Mouse (Mus musculus): ENCODE measurements around the gene Gprc5d. TPM values are rescaled to one million over a fixed set of nuclear protein-coding genes. Genes with fewer than 3 reads are reported as not detected.

The Gprc5d gene
- polyA plus RNA-seq, 1 experiment from 2014 or later: not detected

GRCm38 (mm10) chr6:135149722-135150121 lies 31.6 kb upstream of the Gprc5d start:
- no peaks in the 10 kb centered on the region for H3K36me3 ChIP-seq
- no peaks in the 10 kb centered on the region for H3K9me3 ChIP-seq
- no peaks in the 10 kb centered on the region for H3K27me3 ChIP-seq (ENCODE audit: insufficient read depth, poor library complexity, severe bottlenecking)
- no peak overlapping the region for H3K4me3 ChIP-seq
- no peaks in the 10 kb centered on the region for H3K4me1 ChIP-seq (replicated peaks)
- 78% methylated on average over 4 of the region's 4 CpGs for WGBS
- no peak overlapping the region for H3K27ac ChIP-seq
- no peak for DNase-seq (ENCODE audit: low spot score)

- DNase-seq (ENCODE audit: low spot score): no peak
- 76% methylated on average over 4 of the region's 4 CpGs for WGBS
- H3K27ac ChIP-seq: no peak overlapping the region
Observed at GRCm38 (mm10) chr6:135149175-135149574, 31.1 kb upstream of the Gprc5d start.

GRCm38 (mm10) chr6:135148506-135148905 lies 30.4 kb upstream of the Gprc5d start:
- Histone ChIP-seq H3K4me1 (replicated peaks) (no peaks in the 10 kb centered on the region), H3K27ac (no peak overlapping the region), H3K36me3 (no peaks in the 10 kb centered on the region), H3K4me3 (no peak overlapping the region), H3K9me3 (no peaks in the 10 kb centered on the region), H3K27me3 (ENCODE audit: insufficient read depth, poor library complexity, severe bottlenecking) (no peaks in the 10 kb centered on the region)
- DNase-seq (ENCODE audit: low spot score): peak; percentile 41
- 44% methylated on average over 1 of the region's 1 CpGs for WGBS

More at GRCm38 (mm10) chr6:135149175-135149574, 31.1 kb upstream of the Gprc5d start:
- no peaks in the 10 kb centered on the region for H3K36me3 ChIP-seq
- no peak overlapping the region for H3K4me3 ChIP-seq
- H3K4me1 ChIP-seq (replicated peaks): no peaks in the 10 kb centered on the region
- H3K9me3 ChIP-seq: no peaks in the 10 kb centered on the region
- H3K27me3 ChIP-seq (ENCODE audit: insufficient read depth, poor library complexity, severe bottlenecking): no peaks in the 10 kb centered on the region

GRCm38 (mm10) chr6:135145976-135146375 lies 27.9 kb upstream of the Gprc5d start:
- no peaks in the 10 kb centered on the region for H3K36me3 ChIP-seq
- H3K4me1 ChIP-seq (replicated peaks): peaks cover 3% of the 10 kb centered on the region; the same call in 1 of the 2 replicates
- no peaks in the 10 kb centered on the region for H3K9me3 ChIP-seq
- H3K27me3 ChIP-seq (ENCODE audit: insufficient read depth, poor library complexity, severe bottlenecking): no peaks in the 10 kb centered on the region
- DNase-seq (ENCODE audit: low spot score): no peak
- no peak overlapping the region for H3K27ac ChIP-seq
- H3K4me3 ChIP-seq: no peak overlapping the region
- WGBS: 91% methylated on average over 5 of the region's 5 CpGs

- 11% methylated on average over 3 of the region's 3 CpGs for WGBS
- Histone ChIP-seq H3K36me3 (no peaks in the 10 kb centered on the region), H3K27me3 (ENCODE audit: insufficient read depth, poor library complexity, severe bottlenecking) (no peaks in the 10 kb centered on the region), H3K4me1 (replicated peaks) (peaks cover 3% of the 10 kb centered on the region; the same call in 1 of the 2 replicates), H3K9me3 (no peaks in the 10 kb centered on the region), H3K4me3 (no peak overlapping the region), H3K27ac (no peak overlapping the region)
- DNase-seq (ENCODE audit: low spot score): peak; percentile 27
Observed at GRCm38 (mm10) chr6:135144516-135144915, 26.4 kb upstream of the Gprc5d start.

- no peak for DNase-seq (ENCODE audit: low spot score)
- Histone ChIP-seq H3K27me3 (ENCODE audit: insufficient read depth, poor library complexity, severe bottlenecking) (no peaks in the 10 kb centered on the region), H3K4me1 (replicated peaks) (peaks cover 11% of the 10 kb centered on the region), H3K9me3 (no peaks in the 10 kb centered on the region), H3K4me3 (no peak overlapping the region), H3K36me3 (no peaks in the 10 kb centered on the region), H3K27ac (no peak overlapping the region)
- WGBS: 95% methylated on average over 5 of the region's 5 CpGs
Observed at GRCm38 (mm10) chr6:135143151-135143550, 25.1 kb upstream of the Gprc5d start.

GRCm38 (mm10) chr6:135141451-135142147 lies 23.5 kb upstream of the Gprc5d start:
- WGBS: 80% methylated on average over 16 of the region's 16 CpGs
- H3K9me3 ChIP-seq: no peaks in the 10 kb centered on the region
- DNase-seq (ENCODE audit: low spot score): no peak
- H3K27ac ChIP-seq: peak overlapping the region; percentile 59; the same call in 1 of the 2 replicates
- H3K36me3 ChIP-seq: no peaks in the 10 kb centered on the region
- no peak overlapping the region for H3K4me3 ChIP-seq
- H3K4me1 ChIP-seq (replicated peaks): peaks cover 24% of the 10 kb centered on the region
- no peaks in the 10 kb centered on the region for H3K27me3 ChIP-seq (ENCODE audit: insufficient read depth, poor library complexity, severe bottlenecking)

- Histone ChIP-seq H3K9me3 (no peaks in the 10 kb centered on the region), H3K4me1 (replicated peaks) (peaks cover 31% of the 10 kb centered on the region), H3K27ac (peak overlapping the region; percentile 77), H3K36me3 (no peaks in the 10 kb centered on the region), H3K27me3 (ENCODE audit: insufficient read depth, poor library complexity, severe bottlenecking) (no peaks in the 10 kb centered on the region), H3K4me3 (no peak overlapping the region)
- WGBS: 51% methylated on average over 14 of the region's 14 CpGs
- peak; percentile 23 for DNase-seq (ENCODE audit: low spot score)
Observed at GRCm38 (mm10) chr6:135138746-135139145, 20.7 kb upstream of the Gprc5d start.

GRCm38 (mm10) chr6:135138207-135138606 lies 20.1 kb upstream of the Gprc5d start:
- no peaks in the 10 kb centered on the region for H3K36me3 ChIP-seq
- peak overlapping the region; percentile 77 for H3K27ac ChIP-seq
- no peaks in the 10 kb centered on the region for H3K27me3 ChIP-seq (ENCODE audit: insufficient read depth, poor library complexity, severe bottlenecking)
- no peaks in the 10 kb centered on the region for H3K9me3 ChIP-seq
- H3K4me1 ChIP-seq (replicated peaks): peaks cover 31% of the 10 kb centered on the region
- 67% methylated on average over 7 of the region's 7 CpGs for WGBS
- no peak overlapping the region for H3K4me3 ChIP-seq
- DNase-seq (ENCODE audit: low spot score): peak; percentile 26

GRCm38 (mm10) chr6:135137736-135138135 lies 19.7 kb upstream of the Gprc5d start:
- WGBS: 86% methylated on average over 9 of the region's 9 CpGs

GRCm38 (mm10) chr6:135136439-135137161 lies 18.5 kb upstream of the Gprc5d start:
- DNase-seq (ENCODE audit: low spot score): peak; percentile 60
- WGBS: 33% methylated on average over 11 of the region's 11 CpGs
- peaks cover 29% of the 10 kb centered on the region for H3K4me1 ChIP-seq (replicated peaks)

More at GRCm38 (mm10) chr6:135137736-135138135, 19.7 kb upstream of the Gprc5d start:
- Histone ChIP-seq H3K4me1 (replicated peaks) (peaks cover 31% of the 10 kb centered on the region), H3K27me3 (ENCODE audit: insufficient read depth, poor library complexity, severe bottlenecking) (no peaks in the 10 kb centered on the region), H3K9me3 (no peaks in the 10 kb centered on the region), H3K27ac (no peak overlapping the region), H3K4me3 (no peak overlapping the region), H3K36me3 (no peaks in the 10 kb centered on the region)
- DNase-seq (ENCODE audit: low spot score): no peak

GRCm38 (mm10) chr6:135135735-135136134 lies 17.7 kb upstream of the Gprc5d start:
- no peak for DNase-seq (ENCODE audit: low spot score)
- Histone ChIP-seq H3K36me3 (no peaks in the 10 kb centered on the region), H3K9me3 (no peaks in the 10 kb centered on the region), H3K4me3 (no peak overlapping the region), H3K4me1 (replicated peaks) (peaks cover 28% of the 10 kb centered on the region), H3K27ac (no peak overlapping the region), H3K27me3 (ENCODE audit: insufficient read depth, poor library complexity, severe bottlenecking) (no peaks in the 10 kb centered on the region)
- 86% methylated on average over 4 of the region's 4 CpGs for WGBS

More at GRCm38 (mm10) chr6:135136439-135137161, 18.5 kb upstream of the Gprc5d start:
- Histone ChIP-seq H3K9me3 (no peaks in the 10 kb centered on the region), H3K27me3 (ENCODE audit: insufficient read depth, poor library complexity, severe bottlenecking) (no peaks in the 10 kb centered on the region), H3K27ac (peak overlapping the region; percentile 73), H3K36me3 (no peaks in the 10 kb centered on the region), H3K4me3 (no peak overlapping the region)

- no peaks in the 10 kb centered on the region for H3K9me3 ChIP-seq
- no peaks in the 10 kb centered on the region for H3K27me3 ChIP-seq (ENCODE audit: insufficient read depth, poor library complexity, severe bottlenecking)
- H3K36me3 ChIP-seq: no peaks in the 10 kb centered on the region
- peaks cover 24% of the 10 kb centered on the region for H3K4me1 ChIP-seq (replicated peaks)
- H3K4me3 ChIP-seq: no peak overlapping the region
- DNase-seq (ENCODE audit: low spot score): no peak
- WGBS: 90% methylated on average over 9 of the region's 9 CpGs
- H3K27ac ChIP-seq: no peak overlapping the region
Observed at GRCm38 (mm10) chr6:135133486-135133885, 15.4 kb upstream of the Gprc5d start.

All from hindbrain, embryonic 10.5 days (tissue).